Mouse (Mus musculus) stomach, postnatal 0 days (tissue): ENCODE results near the gene Arih1. TPM values are rescaled to one million over a fixed set of nuclear protein-coding genes. Genes with fewer than 3 reads are reported as not detected.

Source experiments
- ATAC-seq: fragments of 200-750 bp; cut with Nextera tagmentation; 2 replicates; pipeline ENCODE4 v1.8.0; 2017; ENCODE audit not compliant: low FRiP score, low TSS enrichment
- DNase-seq: peaks from one replicate; pipeline ENCODE4 v3.0.0-alpha.2; 2016; ENCODE audit warnings: low spot score
- H3K27ac ChIP-seq: fragments of 300-500 bp; sonication (generic); replicated peaks from 2 replicates; pipeline ENCODE4 v1.5.1; 2014; ENCODE audit warnings: mild to moderate bottlenecking, control low read depth
- H3K27me3 ChIP-seq: fragments of 300-500 bp; sonication (generic); 2 replicates; pipeline ENCODE4 v1.6.1; 2014; ENCODE audit warnings: low read length; ENCODE audit not compliant: control insufficient read depth, insufficient read depth
- H3K36me3 ChIP-seq: fragments of 300-500 bp; sonication (generic); 2 replicates; pipeline ENCODE4 v1.6.1; 2014; ENCODE audit warnings: low read length, mixed read lengths; ENCODE audit not compliant: control insufficient read depth, insufficient read depth
- H3K4me1 ChIP-seq: fragments of 300-500 bp; sonication (generic); replicated peaks from 2 replicates; pipeline ENCODE4 v1.6.1; 2014; ENCODE audit warnings: antibody characterized with exemption; ENCODE audit not compliant: control insufficient read depth, insufficient read depth
- H3K4me2 ChIP-seq: fragments of 300-500 bp; sonication (generic); replicated peaks from 2 replicates; pipeline ENCODE4 v1.6.1; 2014; ENCODE audit warnings: low read depth, mild to moderate bottlenecking, control low read depth, moderate library complexity
- H3K4me3 ChIP-seq: fragments of 300-500 bp; sonication (generic); 2 replicates; pipeline ENCODE4 v1.5.1; 2014; ENCODE audit warnings: low read depth, low read length, control low read depth
- H3K9ac ChIP-seq: fragments of 300-500 bp; sonication (generic); 2 replicates; pipeline ENCODE4 v1.6.1; 2014; ENCODE audit warnings: mild to moderate bottlenecking, low read length, control low read depth, mixed read lengths
- H3K9me3 ChIP-seq: fragments of 300-500 bp; sonication (generic); 2 replicates; pipeline ENCODE4 v1.6.1; 2016; ENCODE audit warnings: low read length; ENCODE audit not compliant: control insufficient read depth
- CTCF ChIP-seq: IDR thresholded peaks from 2 replicates; pipeline ENCODE4 v1.5.1; 2016; ENCODE audit warnings: antibody characterized with exemption, low read depth, mild to moderate bottlenecking, moderate library complexity
- EP300 ChIP-seq: optimal IDR thresholded peaks from 2 replicates; pipeline ENCODE3; 2016; ENCODE audit warnings: antibody characterized with exemption
- WGBS: fragments of 180-500 bp; shearing (Covaris S2); extraction: QIAGEN DNeasy Blood & Tissue Kit; methylation state at CpG from one replicate; pipeline ENCODE4 v1.1.7; 2014; 5-methylcytosine and 5-hydroxymethylcytosine counted together
- polyA plus RNA-seq: library from polyadenylated mRNA; unstranded; fragments of >200 nt; fragmentation: Nextera tagmentation; extraction: Ambion mirVana; gene quantifications from 2 replicates; pipeline ENCODE4 v1.2.1, GENCODE M21; 2015

The Arih1 gene
- polyA plus RNA-seq, 1 experiment from 2014 or later: 4.9 TPM

- H3K9me3 ChIP-seq: no peaks in the 10 kb centered on the region
- H3K4me2 ChIP-seq: no peak overlapping the region
- no peaks in the 10 kb centered on the region for H3K27me3 ChIP-seq
- H3K9ac ChIP-seq: no peak overlapping the region
- H3K4me1 ChIP-seq: no peaks in the 10 kb centered on the region
- no peak overlapping the region for H3K27ac ChIP-seq
- WGBS: 84% methylated on average over 8 of the region's 9 CpGs
- DNase-seq (peak; percentile 24), ATAC-seq (no peak)
- TF ChIP-seq CTCF: peak; percentile 63
- TF ChIP-seq EP300: no peak
- no peaks in the 10 kb centered on the region for H3K36me3 ChIP-seq
- no peak overlapping the region for H3K4me3 ChIP-seq
These were observed 146.4 kb downstream of the Arih1 start for GRCm38 (mm10) chr9:59340002-59340401.

GRCm38 (mm10) chr9:59339107-59339506, 147.3 kb downstream of the Arih1 start:
- Histone ChIP-seq H3K9ac (no peak overlapping the region), H3K27ac (no peak overlapping the region), H3K4me2 (no peak overlapping the region), H3K36me3 (no peaks in the 10 kb centered on the region), H3K4me3 (no peak overlapping the region), H3K9me3 (no peaks in the 10 kb centered on the region), H3K4me1 (no peaks in the 10 kb centered on the region), H3K27me3 (no peaks in the 10 kb centered on the region)
- ATAC-seq (no peak), DNase-seq (no peak)
- WGBS: 52% methylated on average over 5 of the region's 5 CpGs
- TF ChIP-seq EP300: no peak
- no peak for TF ChIP-seq CTCF

- Histone ChIP-seq H3K4me1 (no peaks in the 10 kb centered on the region), H3K36me3 (no peaks in the 10 kb centered on the region), H3K4me3 (no peak overlapping the region), H3K27me3 (no peaks in the 10 kb centered on the region), H3K27ac (no peak overlapping the region), H3K9me3 (no peaks in the 10 kb centered on the region), H3K9ac (no peak overlapping the region), H3K4me2 (no peak overlapping the region)
- 81% methylated on average over 5 of the region's 5 CpGs for WGBS
- no peak for ATAC-seq
- no peak for DNase-seq
- TF ChIP-seq CTCF: no peak
- no peak for TF ChIP-seq EP300
These were observed 148.0 kb downstream of the Arih1 start for GRCm38 (mm10) chr9:59338411-59338810.

Other genes starting within 250 kb of the Arih1 start
- 14.8 and 16.0 TPM in 2 replicates for gene Adpgk, start 195.1 kb downstream of the Arih1 start, polyA plus RNA-seq
- gene Bbs4, start 133.1 kb downstream of the Arih1 start, polyA plus RNA-seq: 6.2 and 6.7 TPM in 2 replicates
- 39.2 and 42.3 TPM in 2 replicates for gene Hexa, start 52.9 kb upstream of the Arih1 start, polyA plus RNA-seq
- 0.25 and 0.59 TPM in 2 replicates for gene Tmem202, start 53.2 kb upstream of the Arih1 start, polyA plus RNA-seq
- gene Celf6, start 91.3 kb upstream of the Arih1 start, polyA plus RNA-seq: 4.5 and 4.8 TPM in 2 replicates
- gene Parp6, start 130.7 kb upstream of the Arih1 start, polyA plus RNA-seq: 13.3 and 14.9 TPM in 2 replicates
- 472 and 500 TPM in 2 replicates for gene Pkm, start 169.8 kb upstream of the Arih1 start, polyA plus RNA-seq
- 5.9 and 6.7 TPM in 2 replicates for gene Gramd2, start 193.5 kb upstream of the Arih1 start, polyA plus RNA-seq